In genomic region chr6:88140264-88140663, GRCm38 (mm10) we compare ENCODE assay signal across 8 mouse cellular contexts. TPM values are rescaled to one million over a fixed set of nuclear protein-coding genes. Genes with fewer than 3 reads are reported as not detected.
DNase-seq lines count a peak whose midpoint lies in the region; ATAC-seq and TF ChIP-seq lines count a peak whose summit lies in the region.

No protein-coding gene starts in this region.

- H3K4me1 ChIP-seq in forebrain, embryonic 15.5 days = peaks cover 7% of the 10 kb centered on the region; the same call in 1 of the 2 replicates
- peaks cover 31% of the 10 kb centered on the region for H3K4me1 ChIP-seq in lung, adult 2 months (ENCODE audit: control insufficient read depth, insufficient read depth, low read length)

- intact Hi-C loops in heart, postnatal 25 days (cut with DNase I) = no loop called here

- no peak overlapping the region for H3K27ac ChIP-seq in forebrain, embryonic 15.5 days (replicated peaks)

- no peak overlapping the region for H3K4me2 ChIP-seq in forebrain, embryonic 15.5 days (replicated peaks)

- H3K4me3 ChIP-seq in forebrain, embryonic 15.5 days = no peak overlapping the region
- no peak overlapping the region for H3K4me3 ChIP-seq in lung, adult 2 months (replicated peaks; ENCODE audit: extremely low read depth, low read depth, low read length)

- H3K9ac ChIP-seq in forebrain, embryonic 15.5 days (replicated peaks) = no peak overlapping the region

- ATAC-seq in forebrain, embryonic 15.5 days (replicated peaks) = peak; percentile 58; the same call in 1 of the 2 replicates

- H3K36me3 ChIP-seq in forebrain, embryonic 15.5 days = no peaks in the 10 kb centered on the region

- H3K27me3 ChIP-seq in forebrain, embryonic 15.5 days = no peaks in the 10 kb centered on the region

- TF ChIP-seq POLR2A in lung, adult 2 months (IDR thresholded peaks at IDR 0.05; ENCODE audit: borderline replicate concordance, extremely low read depth, low read depth, low read length) = no peak

- 41% methylated on average over 8 of the region's 8 CpGs for WGBS in forebrain, embryonic 15.5 days
- 24% methylated on average over 8 of the region's 8 CpGs for WGBS in lung, adult 2 months

- TF ChIP-seq CTCF in lung, adult 2 months (IDR thresholded peaks at IDR 0.05; ENCODE audit: insufficient read depth, low read length) = no peak

- no peaks in the 10 kb centered on the region for H3K9me3 ChIP-seq in forebrain, embryonic 15.5 days

- DNase-seq in cerebellum, postnatal 10 days = peak; percentile 90 to 95
- DNase-seq in cerebellum, adult 11 months = no peak
- peak; percentile 53 for DNase-seq in heart, postnatal 25 days (ENCODE audit: low spot score)
- DNase-seq in lung, adult 2 months = peak; percentile 52
- no peak for DNase-seq in urinary bladder, adult 2 months (ENCODE audit: low spot score)
- DNase-seq in yolk sac, embryonic 10.5 days (ENCODE audit: low spot score) = no peak
- DNase-seq in neural tube, embryonic 10.5 days (ENCODE audit: extremely low spot score, low spot score) = no peak

RNA-seq across cellular contexts. Expression of gene Gata2, which starts 53.4 kb away (rescaled TPM):
- polyA plus RNA-seq in forebrain, embryonic 15.5 days (2015; fragmentation: Nextera tagmentation; extraction: Ambion mirVana) = 2.1 and 2.7 TPM in 2 replicates
- total RNA-seq in heart, postnatal 25 days (2021) = 10 to 100 TPM; 17.0 to 19.8 TPM
- polyA plus RNA-seq in lung, adult 2 months (2012; rRNA removed) = 184 and 333 TPM in 2 replicates
- 41.4 and 55.5 TPM in 2 replicates for polyA plus RNA-seq in urinary bladder, adult 2 months (2012; rRNA removed)

RNA-seq across cellular contexts. Expression of gene Rpn1, which starts 56.0 kb away (rescaled TPM):
- 246 and 262 TPM in 2 replicates for polyA plus RNA-seq in forebrain, embryonic 15.5 days (2015; fragmentation: Nextera tagmentation; extraction: Ambion mirVana)
- total RNA-seq in heart, postnatal 25 days (2021) = 100 to 1,000 TPM in 1 of 2 experiments, 10 to 100 TPM in 1; 95.7 to 115 TPM
- 127 and 179 TPM in 2 replicates for polyA plus RNA-seq in lung, adult 2 months (2012; rRNA removed)
- polyA plus RNA-seq in urinary bladder, adult 2 months (2012; rRNA removed) = 164 and 173 TPM in 2 replicates

Comparison
In these comparisons a context has a peak if more than half of its experiments do, and no peak if none do; other contexts are left out.
1. DNase-seq: peak in cerebellum, postnatal 10 days (2 of 2), heart, postnatal 25 days (single experiment) and lung, adult 2 months (single experiment); none in cerebellum, adult 11 months (single experiment), urinary bladder, adult 2 months (single experiment), yolk sac, embryonic 10.5 days (single experiment) and neural tube, embryonic 10.5 days (single experiment).
2. RNA of gene Gata2, which starts 53.4 kb away (polyA plus RNA-seq): 184 to 333 TPM in lung, adult 2 months and 41.4 to 55.5 TPM in urinary bladder, adult 2 months; 2.1 to 2.7 TPM in forebrain, embryonic 15.5 days; every median in the first group is over 10 times any median in the second.